Mouse (Mus musculus) lung, adult 10 weeks (tissue): Measurements from ENCODE around the gene Olfr651. TPM values are rescaled to one million over a fixed set of nuclear protein-coding genes. Genes with fewer than 3 reads are reported as not detected.

Source experiments
- polyA plus RNA-seq: library from polyadenylated mRNA; stranded (reverse); fragments of 350-450 nt; fragmentation: Illumina TruSeq; extraction: RNeasy Lipid Tissue Mini Kit (QIAGEN cat#74804); gene quantifications from one replicate; pipeline ENCODE4 v1.2.3, GENCODE M21; 2014; ENCODE audit warnings: low read depth, low replicate concordance; ENCODE audit not compliant: insufficient read depth

Olfr651 gene
- polyA plus RNA-seq, result not detected

GRCm38 (mm10) chr7:104549833-104550232 lies at the start of gene Olfr651:
Olfr651 (plus strand) TSS chr7:104550133.

GRCm38 (mm10) chr7:104507421-104508065 lies 42.4 kb upstream of the Olfr651 start, which contains the start of gene Trim30d:
Trim30d (minus strand) TSS chr7:104507849.

GRCm38 (mm10) chr7:104560601-104561000 lies 10.7 kb downstream of the Olfr651 start, which contains the start of gene Olfr652:
Olfr652 (plus strand) TSS chr7:104560901.

GRCm38 (mm10) chr7:104577014-104577413 lies 27.1 kb downstream of the Olfr651 start, which contains the start of gene Olfr653:
Olfr653 (plus strand) TSS chr7:104577314.

GRCm38 (mm10) chr7:104586725-104587124 lies 36.8 kb downstream of the Olfr651 start, which contains the start of gene Olfr654:
Olfr654 (plus strand) TSS chr7:104587025.

GRCm38 (mm10) chr7:104601679-104602078 lies 51.7 kb downstream of the Olfr651 start, which contains the start of gene Olfr655:
Olfr655 (minus strand) TSS chr7:104601779.

Other genes starting within 250 kb of the Olfr651 start
- 34.7 TPM for gene Trim12a, start 234.7 kb upstream of the Olfr651 start, polyA plus RNA-seq
- not detected for gene Trim34b, start 220.7 kb upstream of the Olfr651 start, polyA plus RNA-seq
- gene Trim12c, start 196.8 kb upstream of the Olfr651 start, polyA plus RNA-seq, result 12.5 TPM
- gene Trim30b, start 180.2 kb upstream of the Olfr651 start, polyA plus RNA-seq, result 1.8 TPM
- gene Trim30c, start 149.3 kb upstream of the Olfr651 start, polyA plus RNA-seq, result 0.22 TPM
- 11.2 TPM for gene Trim30a, start 84.9 kb upstream of the Olfr651 start, polyA plus RNA-seq
- 6.3 TPM for gene Trim30d, start 42.3 kb upstream of the Olfr651 start, polyA plus RNA-seq
- gene Olfr652, start 10.8 kb downstream of the Olfr651 start, polyA plus RNA-seq, result not detected
- not detected for gene Olfr653, start 27.2 kb downstream of the Olfr651 start, polyA plus RNA-seq
- gene Olfr654, start 36.9 kb downstream of the Olfr651 start, polyA plus RNA-seq, result not detected
- not detected for gene Olfr655, start 51.6 kb downstream of the Olfr651 start, polyA plus RNA-seq
- gene Olfr656, start 63.8 kb downstream of the Olfr651 start, polyA plus RNA-seq, result not detected
- gene Olfr657, start 74.7 kb downstream of the Olfr651 start, polyA plus RNA-seq, result not detected
- gene Olfr658, start 97.2 kb downstream of the Olfr651 start, polyA plus RNA-seq, result not detected
- not detected for gene Olfr659, start 116.6 kb downstream of the Olfr651 start, polyA plus RNA-seq
- gene Olfr661, start 136.4 kb downstream of the Olfr651 start, polyA plus RNA-seq, result not detected
- gene Usp17le, start 227.3 kb downstream of the Olfr651 start, polyA plus RNA-seq, result not detected